Mouse (Mus musculus): ENCODE results near the gene Pacsin2. TPM values are rescaled to one million over a fixed set of nuclear protein-coding genes. Genes with fewer than 3 reads are reported as not detected.

Pacsin2 gene
- total RNA-seq, 2 experiments from 2014 or later: 101 to 106 TPM

- DNase-seq (ENCODE audit: low spot score in 2 of 2): no peak
These were observed 125.5 kb downstream of the Pacsin2 start for GRCm38 (mm10) chr15:83338908-83339307.

- no peak for DNase-seq (ENCODE audit: low spot score in 2 of 2)
These were observed 126.2 kb downstream of the Pacsin2 start for GRCm38 (mm10) chr15:83337903-83338870.

- DNase-seq (ENCODE audit: low spot score in 2 of 2): no peak
These were observed 132.0 kb downstream of the Pacsin2 start for GRCm38 (mm10) chr15:83332373-83332772.

- DNase-seq (ENCODE audit: low spot score in 2 of 2): no peak
These were observed 135.5 kb downstream of the Pacsin2 start for GRCm38 (mm10) chr15:83328952-83329351.

Other genes with a start within 250 kb of the Pacsin2 start
- 1 to 10 TPM; 3.0 to 3.5 TPM for gene A4galt, start 212.8 kb downstream of the Pacsin2 start, total RNA-seq (2021)
- 10 to 100 TPM; 19.1 to 20.1 TPM for gene Arfgap3, start 114.4 kb downstream of the Pacsin2 start, total RNA-seq (2021)
- 10 to 100 TPM; 36.0 to 38.5 TPM for gene Ttll1, start 46.3 kb upstream of the Pacsin2 start, total RNA-seq (2021)
- under 1 TPM; 0.43 to 0.47 TPM for gene Bik, start 62.3 kb upstream of the Pacsin2 start, total RNA-seq (2021)
- 1 to 10 TPM; 6.7 to 8.5 TPM for gene Tspo, start 99.0 kb upstream of the Pacsin2 start, total RNA-seq (2021)
- gene Mcat, start 99.2 kb upstream of the Pacsin2 start, total RNA-seq (2021): 10 to 100 TPM; 21.8 to 29.3 TPM
- 10 to 100 TPM; 11.7 to 12.1 TPM for gene Ttll12, start 130.6 kb upstream of the Pacsin2 start, total RNA-seq (2021)